Mouse (Mus musculus): ENCODE data around the gene U2af1l4. TPM values are rescaled to one million over a fixed set of nuclear protein-coding genes. Genes with fewer than 3 reads are reported as not detected.

Gene U2af1l4
- polyA plus RNA-seq, 1 experiment from 2014 or later: 82.5 TPM

DNA sequence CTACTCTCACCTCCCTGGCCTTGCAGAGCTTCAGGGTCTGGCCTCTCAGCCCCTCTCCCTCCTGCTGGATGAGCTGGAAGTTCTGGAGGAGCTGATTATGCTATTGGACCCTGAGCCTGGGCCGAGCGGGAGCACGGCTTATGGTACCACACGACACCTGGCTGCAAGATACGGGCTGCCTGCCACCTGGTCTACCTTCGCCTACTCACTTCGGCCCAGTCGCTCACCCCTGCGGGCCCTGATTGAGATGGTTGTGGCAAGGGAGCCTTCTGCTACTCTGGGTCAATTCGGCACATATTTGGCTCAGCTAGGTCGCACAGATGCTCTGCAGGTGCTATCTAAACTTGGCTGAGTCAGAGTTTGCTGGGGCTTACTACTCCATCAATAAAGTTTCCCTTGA, 4.5 kb downstream of the U2af1l4 start:
- WGBS: 93% methylated on average over 11 of the region's 11 CpGs
- Histone ChIP-seq H3K36me3 (peaks cover 43% of the 10 kb centered on the region), H3K4me2 (no peak overlapping the region), H3K4me3 (replicated peaks) (no peak overlapping the region), H3K9ac (no peak overlapping the region), H3K27ac (no peak overlapping the region), H3K27me3 (replicated peaks) (no peaks in the 10 kb centered on the region), H3K9me3 (no peaks in the 10 kb centered on the region), H3K4me1 (peaks cover 6% of the 10 kb centered on the region; the same call in 1 of the 2 replicates)
- ATAC-seq (ENCODE audit: insufficient read depth, low FRiP score, low read depth): no peak

DNA sequence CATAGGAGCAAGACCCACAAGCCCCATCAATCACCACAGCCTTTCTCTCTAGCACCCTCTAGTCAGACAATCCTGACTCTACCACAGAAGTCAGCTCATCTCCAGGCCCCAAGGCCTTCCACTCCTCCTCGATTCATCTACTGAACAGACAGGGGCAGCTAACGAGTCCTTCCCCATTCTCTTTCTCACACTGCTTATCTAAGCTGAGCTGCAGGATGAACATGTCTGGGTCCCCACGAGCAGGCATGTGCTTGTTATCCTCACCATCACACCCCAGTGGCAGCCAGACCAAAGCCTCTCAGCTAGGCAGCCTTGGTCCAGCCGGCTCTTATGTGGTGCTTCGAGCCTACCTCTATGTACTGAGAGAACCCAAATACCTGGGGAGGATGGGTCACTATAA, 9.3 kb downstream of the U2af1l4 start:
- Histone ChIP-seq H3K4me2 (no peak overlapping the region), H3K27me3 (replicated peaks) (no peaks in the 10 kb centered on the region), H3K9me3 (no peaks in the 10 kb centered on the region), H3K36me3 (peaks cover 82% of the 10 kb centered on the region), H3K4me3 (replicated peaks) (no peak overlapping the region), H3K9ac (no peak overlapping the region), H3K4me1 (no peaks in the 10 kb centered on the region), H3K27ac (no peak overlapping the region)
- ATAC-seq (ENCODE audit: insufficient read depth, low FRiP score, low read depth): no peak
- WGBS: 79% methylated on average over 5 of the region's 5 CpGs

DNA sequence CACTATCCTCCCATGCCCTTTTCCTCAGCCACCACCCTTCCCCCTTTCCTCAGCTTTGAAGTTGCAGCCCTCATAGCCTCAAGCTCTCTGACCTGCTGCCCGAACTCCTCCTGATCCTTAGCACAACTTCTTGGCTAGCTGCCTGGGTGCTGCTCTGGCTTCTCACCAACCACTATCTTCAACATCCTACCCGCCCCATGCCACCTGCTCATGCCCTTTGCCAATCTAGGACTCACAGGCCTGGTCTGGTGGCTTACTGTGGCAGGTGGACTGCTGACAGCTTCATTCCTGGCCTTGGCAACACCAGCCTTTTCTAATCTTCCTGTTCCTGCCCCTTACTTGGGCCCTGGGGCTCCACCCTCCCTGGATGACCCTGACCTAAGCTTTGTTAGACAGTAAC, 9.9 kb downstream of the U2af1l4 start:
- Histone ChIP-seq H3K4me1 (no peaks in the 10 kb centered on the region), H3K4me3 (replicated peaks) (no peak overlapping the region), H3K9me3 (no peaks in the 10 kb centered on the region), H3K27ac (no peak overlapping the region), H3K4me2 (no peak overlapping the region), H3K36me3 (peaks cover 88% of the 10 kb centered on the region), H3K9ac (no peak overlapping the region), H3K27me3 (replicated peaks) (no peaks in the 10 kb centered on the region)
- no peak for ATAC-seq (ENCODE audit: insufficient read depth, low FRiP score, low read depth)
- WGBS: 77% methylated on average over 2 of the region's 2 CpGs

- 91% methylated on average over 8 of the region's 8 CpGs for WGBS
- H3K4me2 ChIP-seq: no peak overlapping the region
- H3K27me3 ChIP-seq (replicated peaks): no peaks in the 10 kb centered on the region
- peaks cover 94% of the 10 kb centered on the region for H3K36me3 ChIP-seq
- no peak overlapping the region for H3K27ac ChIP-seq
- H3K9me3 ChIP-seq: no peaks in the 10 kb centered on the region
- no peak overlapping the region for H3K4me3 ChIP-seq (replicated peaks)
- no peak overlapping the region for H3K9ac ChIP-seq
- H3K4me1 ChIP-seq: no peaks in the 10 kb centered on the region
- ATAC-seq (ENCODE audit: insufficient read depth, low FRiP score, low read depth): no peak
These were observed 16.8 kb downstream of the U2af1l4 start for GRCm38 (mm10) chr7:30579950-30580349.

DNA sequence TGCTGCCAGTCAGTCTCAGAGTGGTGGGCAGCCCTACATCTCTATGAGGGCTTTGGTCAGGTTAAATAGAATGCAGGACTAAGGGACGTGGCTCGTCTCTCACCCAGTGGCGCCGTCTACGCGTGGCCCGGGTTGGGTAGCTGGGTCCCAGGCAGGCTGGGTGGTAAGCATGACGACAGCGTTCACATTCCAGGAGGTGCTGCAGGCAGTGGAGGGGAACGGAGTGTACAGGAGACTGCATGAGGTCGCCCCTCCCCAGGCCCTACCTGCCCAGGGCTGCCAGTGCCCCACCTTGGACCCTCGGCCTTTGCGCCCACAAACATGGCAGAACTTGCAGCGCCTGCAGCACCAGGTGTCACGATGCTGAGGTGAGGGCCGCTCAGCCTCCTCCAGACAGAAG, 18.4 kb downstream of the U2af1l4 start:
- H3K27ac ChIP-seq: no peak overlapping the region
- ATAC-seq (ENCODE audit: insufficient read depth, low FRiP score, low read depth): no peak
- H3K27me3 ChIP-seq (replicated peaks): no peaks in the 10 kb centered on the region
- H3K4me2 ChIP-seq: no peak overlapping the region
- no peak overlapping the region for H3K9ac ChIP-seq
- peaks cover 2% of the 10 kb centered on the region; the same call in 1 of the 2 replicates for H3K4me1 ChIP-seq
- H3K4me3 ChIP-seq (replicated peaks): no peak overlapping the region
- H3K9me3 ChIP-seq: no peaks in the 10 kb centered on the region
- WGBS: 95% methylated on average over 16 of the region's 16 CpGs
- peaks cover 94% of the 10 kb centered on the region for H3K36me3 ChIP-seq

GRCm38 (mm10) chr7:30584339-30584738, 21.2 kb downstream of the U2af1l4 start:
- Histone ChIP-seq H3K9me3 (no peaks in the 10 kb centered on the region), H3K27ac (no peak overlapping the region), H3K4me1 (peaks cover 12% of the 10 kb centered on the region), H3K4me3 (replicated peaks) (no peak overlapping the region), H3K36me3 (peaks cover 75% of the 10 kb centered on the region), H3K9ac (no peak overlapping the region), H3K27me3 (replicated peaks) (no peaks in the 10 kb centered on the region), H3K4me2 (no peak overlapping the region)
- no peak for ATAC-seq (ENCODE audit: insufficient read depth, low FRiP score, low read depth)
- 93% methylated on average over 10 of the region's 10 CpGs for WGBS

DNA sequence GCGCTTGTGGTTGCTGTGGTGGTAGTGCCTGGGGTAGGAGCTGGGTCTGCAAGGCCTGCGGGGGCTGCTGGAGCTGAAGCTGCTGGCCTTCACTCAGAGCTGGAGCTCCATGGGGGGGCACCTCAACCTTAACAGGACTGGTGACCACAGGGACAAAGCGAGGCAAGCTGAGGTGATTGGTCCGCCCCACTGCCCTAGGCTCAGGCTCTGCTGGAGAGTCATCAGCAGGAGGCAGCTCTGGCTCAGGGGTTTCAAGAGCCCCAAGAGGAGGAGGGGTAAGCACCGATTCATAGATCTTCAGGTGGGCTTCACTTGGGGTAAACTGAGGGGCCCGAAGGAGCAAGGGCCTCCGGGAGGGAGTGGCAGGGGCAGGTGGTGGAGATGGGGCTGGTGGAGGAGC, 22.1 kb downstream of the U2af1l4 start:
- Histone ChIP-seq H3K4me2 (no peak overlapping the region), H3K36me3 (peaks cover 66% of the 10 kb centered on the region), H3K4me3 (replicated peaks) (no peak overlapping the region), H3K4me1 (peaks cover 18% of the 10 kb centered on the region), H3K27me3 (replicated peaks) (no peaks in the 10 kb centered on the region), H3K27ac (no peak overlapping the region), H3K9me3 (no peaks in the 10 kb centered on the region), H3K9ac (no peak overlapping the region)
- 93% methylated on average over 7 of the region's 7 CpGs for WGBS
- ATAC-seq (ENCODE audit: insufficient read depth, low FRiP score, low read depth): no peak

DNA sequence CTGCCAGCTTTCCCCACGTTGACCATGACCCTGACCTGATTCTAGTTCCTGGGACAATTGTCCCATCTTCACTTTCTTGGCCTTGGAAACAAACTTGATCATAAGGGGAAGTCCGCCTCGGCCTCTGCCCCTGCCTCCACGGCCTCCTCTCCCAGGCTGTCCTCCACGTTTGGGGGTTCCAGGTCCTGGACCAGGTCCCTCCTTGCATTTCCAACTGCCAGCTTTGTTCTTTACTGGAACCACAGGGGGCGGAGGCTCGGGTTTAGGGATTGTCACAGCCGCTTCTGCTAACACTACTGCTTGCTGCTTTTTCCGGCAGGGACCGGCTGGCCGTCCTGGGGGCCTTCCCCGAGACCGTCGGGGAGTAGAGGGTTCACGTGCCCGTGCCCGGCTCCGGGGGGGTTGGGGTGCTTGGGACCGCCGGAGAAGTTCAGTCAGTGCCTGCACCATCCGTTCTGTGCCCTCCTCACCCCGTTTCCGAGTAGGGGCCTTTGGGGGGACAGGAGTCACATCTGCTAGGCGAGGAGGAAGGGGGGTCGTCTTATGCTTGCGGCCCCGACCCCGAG, 23.4 kb downstream of the U2af1l4 start:
- 0 out of 2 replicates have a peak overlapping the region, but pooled peaks have one; percentile 77 for H3K4me2 ChIP-seq
- H3K36me3 ChIP-seq: peaks cover 54% of the 10 kb centered on the region
- H3K27me3 ChIP-seq (replicated peaks): no peaks in the 10 kb centered on the region
- 89% methylated on average over 28 of the region's 28 CpGs for WGBS
- peaks cover 18% of the 10 kb centered on the region for H3K4me1 ChIP-seq
- no peak for ATAC-seq (ENCODE audit: insufficient read depth, low FRiP score, low read depth)
- no peaks in the 10 kb centered on the region for H3K9me3 ChIP-seq
- H3K9ac ChIP-seq: no peak overlapping the region
- H3K27ac ChIP-seq: no peak overlapping the region
- peak overlapping the region; percentile 98 for H3K4me3 ChIP-seq (replicated peaks)

DNA sequence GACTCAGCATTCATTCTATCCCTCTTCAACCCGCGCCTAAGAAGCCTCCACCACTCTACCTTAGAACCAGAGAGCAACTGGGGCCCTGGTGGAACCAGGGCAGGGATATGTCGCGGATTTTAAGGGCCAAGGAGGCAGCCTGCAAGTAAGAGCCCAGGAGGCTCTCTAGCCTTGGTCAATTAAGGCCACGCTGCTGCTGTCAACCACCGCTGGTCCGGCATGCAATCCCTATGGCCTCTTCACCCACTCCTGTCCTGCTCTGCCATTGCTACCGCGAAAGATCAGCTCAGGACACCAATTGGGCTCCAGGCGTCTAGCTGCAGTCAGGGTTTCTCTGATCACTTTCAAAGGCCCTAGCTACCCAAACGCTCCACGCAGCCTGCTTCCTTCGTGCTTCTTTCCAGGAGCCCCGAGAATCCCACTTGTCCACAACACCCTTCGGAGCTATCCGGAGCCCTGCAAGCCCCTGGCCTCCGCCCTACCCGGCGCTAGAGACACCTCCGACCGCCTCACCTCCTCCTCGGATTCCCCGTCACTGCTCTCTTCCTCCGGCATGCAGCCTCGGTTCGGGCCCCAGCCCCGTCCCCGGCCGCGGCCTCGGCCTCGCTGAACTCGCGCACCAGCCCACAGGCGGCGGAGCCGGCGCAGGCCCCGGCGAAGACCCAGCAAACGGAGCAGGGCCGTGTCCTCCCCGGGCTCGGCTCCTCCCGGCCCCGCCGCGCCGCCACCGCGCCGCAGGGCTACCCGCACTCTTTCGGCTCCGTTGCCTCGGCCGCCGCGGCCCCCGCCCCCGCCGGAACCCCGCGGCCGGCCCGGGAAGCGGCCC, 25.0 kb downstream of the U2af1l4 start:
- Histone ChIP-seq H3K36me3 (peaks cover 39% of the 10 kb centered on the region), H3K9ac (peak overlapping the region; percentile 98), H3K27me3 (replicated peaks) (no peaks in the 10 kb centered on the region), H3K4me3 (replicated peaks) (peak overlapping the region; percentile 98), H3K9me3 (no peaks in the 10 kb centered on the region), H3K27ac (peak overlapping the region; percentile 95), H3K4me1 (peaks cover 18% of the 10 kb centered on the region), H3K4me2 (peak overlapping the region; percentile 77)
- WGBS: under 1% methylated on average over 66 of the region's 67 CpGs
- ATAC-seq (ENCODE audit: insufficient read depth, low FRiP score, low read depth): peak; percentile 13

GRCm38 (mm10) chr7:30588676-30589434, 25.8 kb downstream of the U2af1l4 start, which contains the start of gene Kmt2b:
Kmt2b (minus strand) TSS chr7:30588726.
- H3K27ac ChIP-seq: peak within 1 kb of the TSS; percentile 95
- H3K27me3 ChIP-seq (replicated peaks): no peaks in the 10 kb centered on the region
- H3K9me3 ChIP-seq: no peaks in the 10 kb centered on the region
- H3K36me3 ChIP-seq: peaks cover 31% of the 10 kb centered on the region
- peak within 1 kb of the TSS; percentile 77 for H3K4me2 ChIP-seq
- peak within 1 kb of the TSS; percentile 98 for H3K4me3 ChIP-seq (replicated peaks)
- H3K4me1 ChIP-seq: peaks cover 18% of the 10 kb centered on the region
- peak within 1 kb of the TSS; percentile 98 for H3K9ac ChIP-seq
- ATAC-seq (ENCODE audit: insufficient read depth, low FRiP score, low read depth): peak; percentile 96
- under 1% methylated on average over 63 of the region's 68 CpGs for WGBS

DNA sequence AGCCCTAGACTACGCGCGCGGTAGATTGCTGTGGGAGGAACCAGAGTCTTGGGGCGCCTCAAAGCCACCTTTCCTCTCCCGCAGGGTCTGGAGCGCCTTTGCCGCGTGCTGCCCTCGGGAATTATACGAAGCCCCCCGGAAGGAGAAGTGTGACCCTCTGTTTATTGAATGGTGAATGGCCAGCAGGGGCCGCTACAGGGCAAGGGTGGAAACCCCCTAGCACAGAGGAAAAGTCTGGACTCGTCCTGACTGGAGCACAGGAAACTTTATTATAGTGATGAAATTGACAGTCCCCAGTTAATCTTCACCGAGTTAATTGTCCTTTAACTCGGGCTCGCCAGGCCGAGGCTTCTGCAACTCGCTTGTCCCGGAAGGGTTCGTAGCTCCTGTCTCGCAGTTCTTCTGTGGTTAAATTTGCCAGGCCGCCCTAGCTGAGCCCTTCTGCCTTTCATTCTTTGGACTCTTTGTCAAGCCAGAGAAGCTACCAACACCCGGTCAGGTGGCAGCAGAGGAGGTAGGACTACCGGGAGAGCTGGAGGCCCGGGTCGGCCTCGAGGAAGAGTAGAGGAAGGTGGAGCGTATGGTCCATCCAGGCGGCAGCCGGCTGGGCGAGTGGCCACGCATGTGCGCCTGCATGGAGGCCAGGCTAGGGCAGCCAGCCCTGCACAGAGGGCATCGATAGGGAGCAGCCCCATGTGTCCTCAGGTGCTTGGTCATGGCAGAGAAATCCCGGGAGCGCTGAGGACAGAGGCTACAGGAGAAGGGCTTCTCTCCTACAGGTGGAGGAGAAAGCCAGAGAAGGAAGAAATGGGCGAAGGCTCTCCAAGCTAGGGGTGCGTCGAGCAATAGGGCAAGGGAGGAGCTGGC, 26.6 kb downstream of the U2af1l4 start:
- peak overlapping the region; percentile 98 for H3K4me3 ChIP-seq (replicated peaks)
- 24% methylated on average over 39 of the region's 40 CpGs for WGBS
- no peaks in the 10 kb centered on the region for H3K9me3 ChIP-seq
- ATAC-seq (ENCODE audit: insufficient read depth, low FRiP score, low read depth): peak; percentile 57
- H3K4me1 ChIP-seq: peaks cover 18% of the 10 kb centered on the region
- H3K36me3 ChIP-seq: peaks cover 24% of the 10 kb centered on the region
- peak overlapping the region; percentile 77 for H3K4me2 ChIP-seq
- peak overlapping the region; percentile 95 for H3K27ac ChIP-seq
- H3K9ac ChIP-seq: peak overlapping the region; percentile 26; the same call in 1 of the 2 replicates
- H3K27me3 ChIP-seq (replicated peaks): no peaks in the 10 kb centered on the region

All from stomach, embryonic 15.5 days (tissue).